In genomic region chr16:8872019-8872418, GRCm38 (mm10) we compare ENCODE assay signal across 10 mouse cellular contexts. TPM values are rescaled to one million over a fixed set of nuclear protein-coding genes. Genes with fewer than 3 reads are reported as not detected.
A peak's percentile ranks its signal among the peaks of the same experiment; 100 is the strongest.
DNase-seq lines count a peak whose midpoint lies in the region; ATAC-seq and TF ChIP-seq lines count a peak whose summit lies in the region.
"Had no signal": no experiment of that assay in that cellular context is flagged by ENCODE, and none has a peak within 500 bp of the region (broad histone marks: within the 10 kb centered on the region; RNA-seq: fewer than 3 reads in every experiment).

No protein-coding gene starts in this region.

- H3K27ac ChIP-seq in embryonic facial prominence, embryonic 14.5 days (replicated peaks; ENCODE audit: low read depth, low read length): no peak overlapping the region
- H3K27ac ChIP-seq in embryonic facial prominence, embryonic 10.5 days (replicated peaks): no peak overlapping the region
- no peak overlapping the region for H3K27ac ChIP-seq in midbrain, postnatal 0 days (ENCODE audit: low read depth, low read length)
- no peak overlapping the region for H3K27ac ChIP-seq in midbrain, embryonic 16.5 days (ENCODE audit: low read length)
- H3K27ac ChIP-seq in intestine, embryonic 15.5 days: no peak overlapping the region
- H3K27ac ChIP-seq in stomach, embryonic 15.5 days: no peak overlapping the region
- H3K27ac ChIP-seq in kidney, adult 2 months (ENCODE audit: insufficient read depth, low read depth, low read length): no peak overlapping the region

- no peak for TF ChIP-seq POLR2A in kidney, adult 2 months (IDR thresholded peaks at IDR 0.05; ENCODE audit: low read depth, low read length)

- H3K4me3 ChIP-seq in embryonic facial prominence, embryonic 14.5 days (ENCODE audit: low read depth, low read length): no peak overlapping the region
- H3K4me3 ChIP-seq in embryonic facial prominence, embryonic 10.5 days: no peak overlapping the region
- no peak overlapping the region for H3K4me3 ChIP-seq in midbrain, postnatal 0 days (ENCODE audit: low read depth, low read length)
- no peak overlapping the region for H3K4me3 ChIP-seq in midbrain, embryonic 16.5 days (ENCODE audit: low read depth, low read length)
- H3K4me3 ChIP-seq in intestine, embryonic 15.5 days (replicated peaks): no peak overlapping the region
- H3K4me3 ChIP-seq in stomach, embryonic 15.5 days (replicated peaks): no peak overlapping the region
- no peak overlapping the region for H3K4me3 ChIP-seq in kidney, adult 2 months (ENCODE audit: insufficient read depth, low read depth, low read length)

- no peaks in the 10 kb centered on the region for H3K36me3 ChIP-seq in embryonic facial prominence, embryonic 14.5 days (ENCODE audit: control insufficient read depth, insufficient read depth, low read length)
- no peaks in the 10 kb centered on the region for H3K36me3 ChIP-seq in embryonic facial prominence, embryonic 10.5 days (replicated peaks)
- H3K36me3 ChIP-seq in midbrain, postnatal 0 days (ENCODE audit: insufficient read depth, low read length): no peaks in the 10 kb centered on the region
- H3K36me3 ChIP-seq in midbrain, embryonic 16.5 days (ENCODE audit: control insufficient read depth, insufficient read depth, low read length): no peaks in the 10 kb centered on the region
- no peaks in the 10 kb centered on the region for H3K36me3 ChIP-seq in intestine, embryonic 15.5 days
- no peaks in the 10 kb centered on the region for H3K36me3 ChIP-seq in stomach, embryonic 15.5 days
- no peaks in the 10 kb centered on the region for H3K36me3 ChIP-seq in kidney, adult 2 months (ENCODE audit: control insufficient read depth, insufficient read depth, low read length)

- no peaks in the 10 kb centered on the region for H3K27me3 ChIP-seq in embryonic facial prominence, embryonic 14.5 days (replicated peaks; ENCODE audit: control insufficient read depth, insufficient read depth, low read length)
- H3K27me3 ChIP-seq in embryonic facial prominence, embryonic 10.5 days (replicated peaks; ENCODE audit: low read depth, poor library complexity, severe bottlenecking): no peaks in the 10 kb centered on the region
- no peaks in the 10 kb centered on the region for H3K27me3 ChIP-seq in midbrain, postnatal 0 days (ENCODE audit: insufficient read depth, low read length)
- H3K27me3 ChIP-seq in midbrain, embryonic 16.5 days (ENCODE audit: control insufficient read depth, insufficient read depth, low read depth, low read length): no peaks in the 10 kb centered on the region
- no peaks in the 10 kb centered on the region for H3K27me3 ChIP-seq in intestine, embryonic 15.5 days (replicated peaks)
- no peaks in the 10 kb centered on the region for H3K27me3 ChIP-seq in stomach, embryonic 15.5 days (replicated peaks)
- H3K27me3 ChIP-seq in kidney, adult 2 months (replicated peaks; ENCODE audit: control insufficient read depth, insufficient read depth, low read length): no peaks in the 10 kb centered on the region

- H3K9ac ChIP-seq in embryonic facial prominence, embryonic 14.5 days (ENCODE audit: low read depth, low read length): no peak overlapping the region
- no peak overlapping the region for H3K9ac ChIP-seq in midbrain, postnatal 0 days (replicated peaks; ENCODE audit: low read length, poor library complexity, severe bottlenecking)
- H3K9ac ChIP-seq in midbrain, embryonic 16.5 days (ENCODE audit: low read depth, low read length): no peak overlapping the region
- H3K9ac ChIP-seq in intestine, embryonic 15.5 days: no peak overlapping the region
- no peak overlapping the region for H3K9ac ChIP-seq in stomach, embryonic 15.5 days

- no peak for ATAC-seq in embryonic facial prominence, embryonic 14.5 days (ENCODE audit: low read depth)
- no peak for ATAC-seq in midbrain, postnatal 0 days (ENCODE audit: low FRiP score)
- ATAC-seq in midbrain, embryonic 16.5 days: no peak
- peak; percentile 64 for ATAC-seq in intestine, embryonic 15.5 days
- ATAC-seq in stomach, embryonic 15.5 days (ENCODE audit: insufficient read depth, low FRiP score, low read depth): 0 out of 2 replicates have a peak, but pooled peaks have one; percentile 41

- TF ChIP-seq CTCF in midbrain, postnatal 0 days (IDR thresholded peaks at IDR 0.05): peak; percentile 40; the same call in 1 of the 2 replicates
- TF ChIP-seq CTCF in kidney, adult 2 months (conservative IDR thresholded peaks at IDR 0.05; ENCODE audit: insufficient read depth, insufficient read length, low read depth, low read length): no peak

- no peaks in the 10 kb centered on the region for H3K4me1 ChIP-seq in embryonic facial prominence, embryonic 14.5 days (ENCODE audit: control insufficient read depth, insufficient read depth, low read length)
- peaks cover 6% of the 10 kb centered on the region; the same call in 1 of the 2 replicates for H3K4me1 ChIP-seq in embryonic facial prominence, embryonic 10.5 days
- no peaks in the 10 kb centered on the region for H3K4me1 ChIP-seq in midbrain, postnatal 0 days (ENCODE audit: insufficient read depth, low read length)
- no peaks in the 10 kb centered on the region for H3K4me1 ChIP-seq in midbrain, embryonic 16.5 days (ENCODE audit: control insufficient read depth, insufficient read depth, low read length)
- H3K4me1 ChIP-seq in intestine, embryonic 15.5 days (replicated peaks): no peaks in the 10 kb centered on the region
- H3K4me1 ChIP-seq in stomach, embryonic 15.5 days: no peaks in the 10 kb centered on the region
- H3K4me1 ChIP-seq in kidney, adult 2 months (ENCODE audit: control insufficient read depth, insufficient read depth, low read length): no peaks in the 10 kb centered on the region

- H3K4me2 ChIP-seq in embryonic facial prominence, embryonic 14.5 days (ENCODE audit: low read depth, low read length): no peak overlapping the region
- H3K4me2 ChIP-seq in midbrain, postnatal 0 days (ENCODE audit: low read depth, low read length, poor library complexity, severe bottlenecking): no peak overlapping the region
- no peak overlapping the region for H3K4me2 ChIP-seq in midbrain, embryonic 16.5 days (ENCODE audit: low read length)
- H3K4me2 ChIP-seq in intestine, embryonic 15.5 days (replicated peaks): no peak overlapping the region
- H3K4me2 ChIP-seq in stomach, embryonic 15.5 days: no peak overlapping the region

- WGBS in embryonic facial prominence, embryonic 14.5 days: 46% methylated on average over 5 of the region's 5 CpGs
- WGBS in embryonic facial prominence, embryonic 10.5 days: 54% methylated on average over 5 of the region's 5 CpGs
- 55% methylated on average over 5 of the region's 5 CpGs for WGBS in midbrain, postnatal 0 days
- WGBS in midbrain, embryonic 16.5 days: 59% methylated on average over 5 of the region's 5 CpGs
- WGBS in intestine, embryonic 15.5 days: 42% methylated on average over 5 of the region's 5 CpGs
- WGBS in stomach, embryonic 15.5 days: 41% methylated on average over 5 of the region's 5 CpGs
- 53% methylated on average over 5 of the region's 5 CpGs for WGBS in kidney, adult 2 months

- no peaks in the 10 kb centered on the region for H3K9me3 ChIP-seq in embryonic facial prominence, embryonic 14.5 days (ENCODE audit: control insufficient read depth, low read length)
- no peaks in the 10 kb centered on the region for H3K9me3 ChIP-seq in embryonic facial prominence, embryonic 10.5 days
- H3K9me3 ChIP-seq in midbrain, postnatal 0 days (ENCODE audit: low read length): no peaks in the 10 kb centered on the region
- no peaks in the 10 kb centered on the region for H3K9me3 ChIP-seq in midbrain, embryonic 16.5 days (replicated peaks; ENCODE audit: control insufficient read depth, low read length, poor library complexity, severe bottlenecking)
- no peaks in the 10 kb centered on the region for H3K9me3 ChIP-seq in intestine, embryonic 15.5 days
- H3K9me3 ChIP-seq in stomach, embryonic 15.5 days: no peaks in the 10 kb centered on the region

- DNase-seq in embryonic facial prominence, embryonic 14.5 days (ENCODE audit: low spot score): peak; percentile 10
- no peak for DNase-seq in embryonic facial prominence, embryonic 10.5 days (ENCODE audit: low spot score)
- DNase-seq in midbrain, postnatal 0 days (ENCODE audit: low spot score): no peak
- no peak for DNase-seq in cerebellum, postnatal 36 days
- no peak for DNase-seq in kidney, adult 2 months
- DNase-seq: cerebellum, adult 9-11 months; heart, postnatal 10 days had no signal

RNA-seq across cellular contexts. Expression of gene 1810013L24Rik, which starts 42.1 kb away (rescaled TPM):
- 16.5 and 22.1 TPM in 2 replicates for polyA plus RNA-seq in embryonic facial prominence, embryonic 14.5 days (2014; fragmentation: Nextera tagmentation; extraction: Ambion mirVana)
- 19.2 and 19.9 TPM in 2 replicates for polyA plus RNA-seq in embryonic facial prominence, embryonic 10.5 days (2016; fragmentation: Nextera tagmentation; extraction: Ambion mirVana)
- total RNA-seq in midbrain, postnatal 0 days (2014; rRNA removed): 64.0 and 73.2 TPM in 2 replicates
- polyA plus RNA-seq in midbrain, postnatal 0 days (2015; fragmentation: Nextera tagmentation; extraction: Ambion mirVana): 12.0 and 13.6 TPM in 2 replicates
- 26.0 and 27.8 TPM in 2 replicates for polyA plus RNA-seq in midbrain, embryonic 16.5 days (2015; fragmentation: Nextera tagmentation; extraction: Ambion mirVana)
- polyA plus RNA-seq in intestine, embryonic 15.5 days (2015; fragmentation: Nextera tagmentation; extraction: Ambion mirVana): 15.8 and 17.7 TPM in 2 replicates
- polyA plus RNA-seq in stomach, embryonic 15.5 days (2015; fragmentation: Nextera tagmentation; extraction: Ambion mirVana): 20.3 and 20.8 TPM in 2 replicates
- polyA plus RNA-seq in kidney, adult 2 months (2012; rRNA removed): 18.3 and 24.2 TPM in 2 replicates

Comparison
In these comparisons a context has a peak if more than half of its experiments do, and no peak if none do; other contexts are left out.
1. ATAC-seq: peak in intestine, embryonic 15.5 days (single experiment) and stomach, embryonic 15.5 days (single experiment); none in embryonic facial prominence, embryonic 14.5 days (single experiment), midbrain, postnatal 0 days (single experiment) and midbrain, embryonic 16.5 days (single experiment).